Mouse (Mus musculus) cortical plate, adult 2 months (tissue): ENCODE measurements around the gene Tac4.

Source experiments
- CTCF ChIP-seq: fragments of 200-500 bp; IDR thresholded peaks from 2 replicates; pipeline ENCODE4 v1.5.1; 2011; ENCODE audit warnings: mild to moderate bottlenecking, control low read depth, low read length; ENCODE audit not compliant: insufficient read depth; ENCODE audit errors: extremely low read depth
- POLR2A ChIP-seq: fragments of 200-500 bp; IDR thresholded peaks from 2 replicates; pipeline ENCODE4 v1.6.1; 2011; ENCODE audit warnings: mild to moderate bottlenecking, low read length, control low read depth; ENCODE audit not compliant: insufficient read depth; ENCODE audit errors: extremely low read depth

GRCm38 (mm10) chr11:95255747-95256146 lies 5.6 kb upstream of the Tac4 start:
- TF ChIP-seq CTCF (no peak), POLR2A (no peak)
